Mouse (Mus musculus) heart, adult 11 months (tissue): ENCODE data around the gene Lypla2.
A peak's percentile ranks its signal among the peaks of the same experiment; 100 is the strongest.
"Not testable (repeated sequence)": the region's sequence is repeated elsewhere in the genome, so short reads cannot be mapped to it uniquely, and the experiment has no call there.

Experiments used
- DNase-seq: peaks from one replicate; pipeline ENCODE4 v3.0.0; 2022

Gene Lypla2

DNA sequence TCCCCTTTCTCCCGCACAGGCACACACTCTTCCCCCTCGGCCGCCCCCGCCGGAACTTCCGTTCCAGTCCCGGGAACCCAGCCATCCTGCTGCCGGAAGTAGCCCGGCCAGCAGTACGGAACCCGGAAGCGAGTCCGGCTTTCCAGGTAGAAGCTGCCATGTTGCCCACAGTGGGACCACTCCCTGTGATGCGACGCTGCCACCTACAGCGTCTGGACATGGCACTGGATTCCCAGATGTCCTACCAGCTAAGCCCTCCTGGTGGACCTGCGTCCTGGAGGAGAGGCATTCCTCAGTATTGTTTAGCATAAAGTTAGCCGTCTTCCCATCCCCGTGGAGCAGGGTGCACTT lies at the start of gene Lypla2:
Lypla2 (minus strand) TSS at position 71 of the 351 bp plus-strand sequence.
- DNase-seq = peak; percentile 99

- peak; percentile 100 for DNase-seq
Measured at GRCm38 (mm10) chr4:136021549-136022047, 49.2 kb upstream of the Lypla2 start, which contains the start of gene Eloa. Gene Eloa (minus strand): TSS chr4:136021763.

DNA sequence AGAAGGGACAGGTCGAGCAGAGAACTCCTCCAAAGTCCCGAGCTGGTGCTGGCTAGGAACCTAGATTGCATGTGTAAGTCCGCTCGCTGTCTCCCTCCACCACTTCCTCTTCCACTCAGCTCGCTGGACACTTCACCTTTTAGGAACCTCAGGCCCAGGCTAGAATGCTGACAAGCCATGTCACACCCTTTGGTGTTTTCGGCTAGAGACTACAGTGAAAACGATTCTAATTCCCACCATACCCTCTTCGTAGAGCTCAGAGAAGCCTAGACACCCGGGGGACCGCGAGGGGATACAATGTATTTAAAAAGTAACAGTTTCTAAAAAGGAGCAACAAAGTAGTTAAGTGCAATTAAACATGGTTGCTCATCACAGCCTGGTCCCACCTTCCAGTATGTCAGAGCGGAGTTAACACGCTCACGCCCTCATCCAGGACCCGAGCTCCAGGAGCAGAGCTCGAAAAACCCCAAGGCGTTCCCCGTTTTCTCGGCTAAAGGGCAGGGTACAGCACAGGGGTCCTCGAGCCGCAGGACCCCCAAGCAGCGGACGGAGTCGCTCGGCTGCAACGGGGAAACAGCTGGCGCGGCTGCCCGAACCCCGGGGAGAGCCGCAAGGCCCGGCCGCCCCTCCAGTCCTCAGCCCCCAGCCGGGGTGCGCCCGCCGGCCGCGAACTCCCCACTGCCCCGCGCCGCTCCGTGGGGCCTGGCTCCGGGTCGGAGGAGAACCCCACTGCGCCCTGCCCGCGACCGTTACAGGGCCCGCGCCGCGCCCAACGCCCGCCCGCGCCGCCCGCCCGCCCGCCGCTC lies 48.5 kb upstream of the Lypla2 start:
- DNase-seq = peak; percentile 91

GRCm38 (mm10) chr4:136016059-136016602 lies 43.7 kb upstream of the Lypla2 start:
- DNase-seq = no peak

- no peak for DNase-seq
Measured at GRCm38 (mm10) chr4:136010586-136010985, 38.2 kb upstream of the Lypla2 start.

- no peak for DNase-seq
Measured at GRCm38 (mm10) chr4:136008782-136009447, 36.5 kb upstream of the Lypla2 start.

GRCm38 (mm10) chr4:136006821-136007220 lies 34.4 kb upstream of the Lypla2 start:
- DNase-seq = no peak

DNA sequence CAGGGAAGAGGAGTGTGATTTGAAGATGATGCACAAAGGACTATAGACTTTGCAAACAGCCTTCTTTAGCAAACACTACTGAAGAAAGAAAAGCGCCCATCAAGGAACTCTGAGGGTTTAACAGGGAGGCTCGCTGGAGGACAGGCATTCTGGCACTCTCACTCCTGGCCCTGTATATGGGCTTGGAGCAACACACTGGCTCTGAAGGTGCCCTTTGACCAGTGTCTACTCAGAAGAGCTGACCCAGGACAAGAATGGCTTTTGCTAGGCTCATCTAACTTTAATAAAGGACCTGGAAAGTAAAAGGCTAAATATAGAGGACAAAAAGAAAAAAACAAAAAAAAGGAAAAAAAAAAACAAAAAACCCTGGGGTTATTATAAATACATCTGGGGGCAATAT lies 32.5 kb upstream of the Lypla2 start:
- DNase-seq = no peak

DNA sequence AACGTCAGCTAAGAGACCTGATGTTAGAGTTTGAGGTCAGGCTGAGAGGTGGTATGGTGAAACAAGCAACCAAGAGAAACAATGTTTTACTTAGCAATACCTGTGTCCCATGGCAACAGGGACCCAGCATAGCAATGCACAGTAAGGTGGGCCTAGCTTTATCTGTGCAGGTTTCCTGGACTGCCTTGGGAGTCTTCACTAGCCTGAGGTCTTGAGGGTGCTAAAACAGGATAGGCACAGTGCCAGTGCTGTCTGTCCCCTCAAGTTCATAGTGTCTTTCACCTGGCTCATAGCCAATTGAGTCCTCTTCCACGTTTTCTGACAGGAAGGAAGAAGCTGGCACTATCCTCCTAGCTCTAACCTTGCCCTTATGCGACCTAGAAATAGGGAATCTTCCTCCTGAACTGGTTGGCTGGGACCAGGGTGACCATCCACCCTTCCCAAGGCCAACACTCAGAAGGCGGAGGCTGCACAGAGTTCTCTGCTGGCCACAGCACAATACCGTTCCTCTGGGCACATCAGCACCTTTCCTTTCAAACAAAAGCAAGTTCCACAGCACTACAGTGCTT lies 31.8 kb upstream of the Lypla2 start:
- no peak for DNase-seq

DNA sequence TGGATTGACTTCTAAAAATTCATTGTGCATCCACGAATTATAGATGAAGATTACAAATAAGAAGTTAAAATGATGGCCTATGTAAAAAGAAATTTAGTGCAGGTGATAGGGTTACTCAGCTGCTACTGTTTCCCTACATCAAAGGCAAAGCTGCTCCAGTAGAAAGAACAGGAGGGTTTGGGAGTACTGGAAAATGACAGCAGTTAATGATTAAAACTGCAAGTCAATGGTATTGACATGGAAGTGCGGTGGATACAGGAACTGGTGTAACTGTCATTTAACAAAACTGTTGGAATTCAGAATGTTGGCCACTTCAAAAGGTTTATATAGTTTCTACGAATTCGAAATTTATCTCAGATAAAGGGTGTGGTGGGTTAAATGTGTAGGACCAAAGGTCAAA lies 22.7 kb upstream of the Lypla2 start:
- no peak for DNase-seq

- DNase-seq = no peak
Measured at GRCm38 (mm10) chr4:135993941-135994340, 21.5 kb upstream of the Lypla2 start.

DNA sequence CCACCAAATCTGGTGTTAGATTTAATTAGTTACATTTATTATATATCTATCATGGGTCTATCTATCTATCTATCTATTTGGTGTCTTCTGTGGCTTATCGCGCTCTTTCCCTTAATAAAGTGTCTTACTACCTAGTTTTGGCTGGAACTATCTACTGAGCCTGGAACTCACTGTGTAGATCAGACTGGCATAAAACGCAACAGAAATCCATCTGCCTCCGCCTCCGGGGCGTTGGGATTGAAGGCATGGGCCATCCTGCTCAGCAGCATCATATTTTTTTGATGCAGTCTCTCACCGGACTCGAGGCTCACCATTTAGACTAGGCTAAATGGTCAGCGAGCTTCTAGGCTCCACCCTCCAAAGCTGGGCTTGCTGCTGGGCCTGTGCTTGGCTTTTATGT lies 15.3 kb upstream of the Lypla2 start:
- peak; percentile 90 for DNase-seq

GRCm38 (mm10) chr4:135986943-135987710 lies 14.7 kb upstream of the Lypla2 start, which contains the start of gene Pithd1:
Gene Pithd1 (minus strand): TSS chr4:135987264.
- peak; percentile 99 for DNase-seq

DNA sequence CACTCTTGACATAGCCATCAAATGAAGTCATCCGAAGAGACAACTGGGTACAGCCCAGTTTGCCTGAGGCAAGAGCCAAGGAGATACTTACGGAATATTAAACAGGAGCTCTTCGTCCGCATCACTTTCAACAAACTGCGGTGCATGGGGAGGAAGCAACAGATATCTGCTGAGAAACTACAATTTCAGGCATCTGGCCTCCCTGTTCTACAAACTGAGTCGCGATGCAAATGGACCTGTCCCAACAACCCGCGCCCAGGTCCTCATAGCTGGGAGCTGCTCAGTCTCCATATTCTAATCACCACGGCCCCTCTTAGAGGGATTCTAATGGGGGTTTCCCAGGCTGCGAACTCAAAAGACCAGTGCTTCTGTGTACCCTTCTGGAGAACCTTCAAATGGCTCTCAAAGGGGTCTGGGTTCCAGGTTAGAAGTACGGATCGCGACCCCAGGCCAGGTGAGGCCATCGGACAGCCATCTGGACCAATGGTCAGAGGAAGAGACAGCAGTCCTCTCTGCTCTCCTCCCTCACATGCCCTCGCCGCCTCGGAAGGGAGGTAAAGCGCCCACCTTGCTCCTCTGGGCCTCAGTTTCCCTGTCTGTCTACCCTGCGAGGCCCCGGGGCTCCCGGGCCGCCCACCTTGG lies 14.0 kb upstream of the Lypla2 start:
- DNase-seq = no peak

DNA sequence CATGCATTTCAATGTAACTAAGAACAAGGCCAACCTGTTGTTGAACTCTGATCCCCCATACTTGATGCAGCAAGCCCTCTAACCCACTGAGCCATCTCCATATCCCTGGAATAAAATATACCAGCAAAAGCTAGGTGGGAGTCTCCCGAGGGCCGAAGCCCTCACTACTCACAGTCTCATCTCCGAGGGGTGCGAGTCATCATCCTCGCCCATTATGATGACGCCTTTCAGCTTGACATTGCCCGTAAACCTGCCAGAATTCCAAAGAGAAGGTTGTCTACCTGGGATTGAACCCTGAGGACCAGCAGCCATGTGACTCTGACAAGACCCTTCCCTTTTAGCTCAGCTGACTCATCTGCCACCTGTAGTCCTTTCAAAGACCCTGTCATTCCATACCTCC lies 13.3 kb upstream of the Lypla2 start:
- no peak for DNase-seq

- DNase-seq = no peak
Measured at GRCm38 (mm10) chr4:135985193-135985592, 12.8 kb upstream of the Lypla2 start.

DNA sequence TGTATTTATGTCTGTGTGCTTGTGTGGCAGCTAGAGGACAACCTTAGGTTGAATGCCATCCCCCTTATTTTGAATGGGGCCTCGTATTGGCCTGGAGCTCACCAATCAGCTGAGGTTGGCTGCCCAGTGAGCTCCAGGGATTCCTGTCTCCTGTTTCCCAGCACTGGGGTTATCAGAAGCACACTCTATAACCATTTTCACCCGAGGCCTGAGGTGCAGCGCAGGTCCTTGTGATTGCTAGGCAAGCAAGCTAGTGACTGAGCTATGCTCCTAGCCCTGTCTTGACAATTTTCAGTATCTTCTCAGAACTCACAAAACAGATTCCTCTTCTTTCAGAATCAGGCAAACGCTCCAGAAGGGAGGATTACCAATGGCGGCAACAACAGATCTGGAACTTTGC lies 12.1 kb upstream of the Lypla2 start:
- DNase-seq = no peak

- DNase-seq = no peak
Measured at GRCm38 (mm10) chr4:135981524-135982063, 9.2 kb upstream of the Lypla2 start.

DNA sequence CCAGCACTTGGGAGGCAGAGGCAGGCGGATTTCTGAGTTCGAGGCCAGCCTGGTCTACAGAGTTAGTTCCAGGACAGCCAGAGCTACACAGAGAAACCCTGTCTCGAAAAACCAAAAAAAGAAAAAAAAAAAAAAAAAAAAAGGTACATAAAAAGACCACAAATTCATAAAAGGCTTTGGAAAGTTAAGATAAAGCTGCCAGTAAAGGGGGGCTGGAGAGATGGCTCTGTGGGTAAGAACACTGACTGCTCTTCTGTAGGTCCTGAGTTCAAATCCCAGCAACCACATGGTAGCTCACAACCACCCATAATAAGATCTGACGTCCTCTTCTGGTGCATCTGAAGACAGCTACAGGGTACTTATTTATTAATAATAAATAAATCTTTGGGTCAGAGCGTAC lies 7.8 kb upstream of the Lypla2 start:
- DNase-seq = not testable (repeated sequence)

GRCm38 (mm10) chr4:135976146-135976545 lies 3.7 kb upstream of the Lypla2 start:
- DNase-seq = peak; percentile 89

DNA sequence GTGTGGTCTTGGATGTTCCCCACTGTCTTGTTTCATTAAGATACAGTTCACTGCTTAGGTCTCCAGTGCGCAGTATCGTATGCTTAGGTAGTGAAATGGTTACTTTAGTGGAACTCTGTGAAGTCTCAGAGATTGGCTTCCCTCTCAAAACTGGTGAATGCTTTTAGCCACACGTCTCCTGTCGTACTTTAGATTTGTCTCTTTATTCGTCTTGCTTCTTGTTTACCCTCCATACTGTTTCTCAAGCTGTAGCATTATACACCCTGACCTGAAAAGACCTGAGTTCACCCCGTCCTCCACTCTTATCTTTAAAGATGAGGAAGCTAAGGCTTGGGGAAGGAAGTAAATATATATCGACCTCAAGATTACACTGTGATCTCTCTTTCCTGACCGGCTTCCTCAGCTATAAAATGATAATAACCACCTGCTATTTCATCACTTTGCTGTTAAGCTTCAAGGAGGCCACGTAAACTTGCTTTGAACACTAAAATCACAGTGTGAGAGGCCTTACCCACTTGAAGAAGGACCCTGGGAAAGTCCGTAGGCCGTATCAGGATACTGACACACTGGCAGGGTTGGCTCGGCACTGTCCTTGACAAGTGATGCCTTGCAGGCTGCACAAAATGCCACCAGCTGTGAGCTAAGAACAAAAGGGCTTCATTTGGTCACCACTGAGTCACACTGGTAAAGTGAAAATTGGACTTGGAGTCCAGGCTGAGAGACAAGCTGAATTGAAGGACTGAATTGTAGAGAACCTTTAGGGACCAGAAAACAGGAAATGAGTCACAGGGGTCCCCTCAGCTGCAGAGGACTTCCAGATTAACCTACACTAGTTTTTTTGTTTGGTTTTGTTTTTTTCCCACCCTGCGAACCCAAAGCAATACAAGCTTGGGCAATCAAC lies 735 bp upstream of the Lypla2 start:
- peak; percentile 95 for DNase-seq
